Mouse (Mus musculus) lung, adult 18-20 months (tissue): ENCODE results near the gene Gpc5.

ENCODE experiments used
- DNase-seq, 2 experiments: peaks; one replicate each; pipeline ENCODE4 v3.0.0; 2022; ENCODE audit warnings: mixed read lengths in 2 of 2

The Gpc5 gene

DNA sequence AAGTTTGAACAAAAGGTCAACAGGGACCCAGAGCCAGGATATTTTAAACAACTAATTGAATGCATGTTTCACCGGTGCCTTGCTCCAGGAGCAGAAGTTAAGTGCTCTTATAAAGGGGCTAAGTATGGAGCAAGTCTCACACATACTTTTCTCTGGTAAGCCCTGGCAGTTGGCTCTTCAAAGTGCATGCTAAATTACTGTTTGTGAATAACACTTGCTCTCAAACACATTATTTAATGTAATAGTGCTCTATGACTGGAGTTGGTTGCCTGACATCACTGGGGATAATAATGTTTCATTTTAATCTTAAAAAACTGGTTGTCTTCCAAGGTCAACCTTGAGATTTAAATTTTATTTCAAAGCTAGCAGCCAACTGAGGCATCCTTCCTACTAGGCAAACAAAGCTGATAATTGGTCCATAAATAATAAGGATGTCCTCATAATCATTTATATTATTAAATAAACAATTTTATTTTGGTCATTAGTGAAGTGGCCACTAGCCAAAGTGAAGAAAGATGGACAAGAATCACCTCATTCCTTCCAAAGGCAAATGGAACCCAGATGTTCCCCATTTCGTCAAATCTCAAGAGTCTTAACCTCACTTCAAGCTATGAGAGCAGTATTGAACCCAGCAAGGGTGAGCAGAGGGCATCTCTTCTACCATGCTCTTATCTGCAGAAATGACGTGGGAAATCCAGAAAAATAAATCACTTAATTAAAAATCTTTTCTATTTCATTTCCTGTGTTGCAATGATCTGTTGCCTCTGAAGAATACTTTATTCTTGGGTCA lies 488.6 kb downstream of the Gpc5 start:
- DNase-seq, result no peak

DNA sequence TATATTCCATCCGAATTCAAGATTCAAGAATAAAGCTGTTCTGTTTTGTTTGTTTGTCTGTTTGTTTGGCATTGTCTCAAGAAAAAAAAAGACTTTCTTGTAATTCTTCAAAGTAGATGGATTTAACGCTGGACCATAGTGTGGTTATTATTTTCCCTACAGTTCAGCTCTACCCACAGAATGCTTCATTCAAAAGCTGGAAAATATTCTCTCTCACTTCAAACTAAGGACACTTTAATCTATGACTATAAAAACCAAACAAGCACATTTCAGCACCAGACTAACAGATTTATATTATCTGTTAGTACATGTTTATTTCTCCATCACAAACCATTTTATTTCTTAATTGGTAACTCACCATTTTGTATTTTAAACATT lies 489.2 kb downstream of the Gpc5 start:
- no peak for DNase-seq

DNA sequence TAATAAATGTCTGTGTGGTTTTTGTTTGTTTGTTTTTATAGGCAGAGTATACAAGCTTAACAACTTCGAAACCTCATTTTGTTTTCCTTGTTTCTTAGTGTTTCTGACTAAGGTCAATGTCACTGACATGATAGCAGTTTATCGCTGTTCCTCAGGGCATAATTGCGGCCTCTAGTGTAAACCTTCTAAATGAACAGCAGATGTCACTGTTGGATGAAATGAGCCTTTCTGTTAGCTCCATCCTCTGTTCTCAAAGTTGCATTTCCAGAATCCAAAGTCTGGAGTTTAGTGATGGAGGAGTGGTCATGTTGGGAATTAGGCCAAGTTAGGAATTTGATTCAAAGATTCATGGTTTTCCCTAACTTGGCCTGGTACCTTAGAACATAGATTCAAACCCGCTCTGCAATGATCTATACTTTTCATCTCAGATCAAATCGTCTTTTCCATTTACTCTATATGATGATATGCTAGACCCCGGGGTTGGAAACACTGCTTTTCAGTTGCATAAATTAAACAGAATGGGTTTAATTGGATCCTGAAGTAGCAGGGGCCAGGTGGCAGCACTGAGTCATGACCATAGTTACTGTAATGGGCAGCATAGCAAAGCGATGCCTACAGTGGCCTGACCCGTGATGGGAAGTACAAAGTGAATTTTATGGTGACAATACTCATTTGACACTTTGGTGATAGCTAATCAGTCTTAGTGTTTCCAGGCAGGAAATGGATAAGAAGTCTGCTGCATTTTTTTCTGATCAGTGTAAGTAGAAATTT lies 508.4 kb downstream of the Gpc5 start:
- no peak for DNase-seq

DNA sequence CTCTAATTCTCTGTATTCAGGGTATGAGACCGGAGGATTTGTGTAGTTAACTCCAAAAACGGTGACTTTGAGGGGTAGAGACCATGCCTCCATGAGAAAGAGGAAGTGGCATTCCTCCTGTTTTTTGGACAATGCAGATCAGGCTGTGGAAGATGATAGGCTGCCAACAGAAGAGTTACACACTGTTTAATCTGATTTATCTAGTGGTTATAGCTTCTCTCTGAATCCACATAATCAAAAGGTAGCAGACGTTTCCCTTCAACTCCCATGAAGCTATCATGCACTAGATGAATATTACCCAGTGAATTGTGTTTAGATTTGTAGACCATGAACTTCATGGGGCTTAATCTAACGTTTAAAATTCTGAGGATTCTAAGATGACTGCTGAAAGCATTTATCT lies 522.1 kb downstream of the Gpc5 start:
- DNase-seq, result no peak

DNA sequence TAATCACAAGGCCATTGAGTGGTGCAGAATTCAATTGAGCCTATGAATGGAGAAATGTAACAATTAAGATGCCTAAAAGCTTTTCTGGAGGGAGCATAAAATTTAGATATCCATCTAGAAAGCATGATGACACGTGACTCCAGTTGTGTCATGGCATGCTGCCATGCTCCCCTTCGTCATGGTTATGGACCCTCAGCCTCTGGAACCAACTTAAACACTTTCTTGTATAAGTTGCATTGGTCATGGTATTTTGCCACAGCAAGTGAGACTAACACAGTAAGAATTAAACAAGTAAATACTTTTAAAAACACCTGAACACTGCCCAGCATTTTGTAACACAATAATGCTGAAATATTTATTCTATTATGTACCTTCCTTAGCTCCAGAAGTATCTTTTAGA lies 524.3 kb downstream of the Gpc5 start:
- DNase-seq, result no peak

DNA sequence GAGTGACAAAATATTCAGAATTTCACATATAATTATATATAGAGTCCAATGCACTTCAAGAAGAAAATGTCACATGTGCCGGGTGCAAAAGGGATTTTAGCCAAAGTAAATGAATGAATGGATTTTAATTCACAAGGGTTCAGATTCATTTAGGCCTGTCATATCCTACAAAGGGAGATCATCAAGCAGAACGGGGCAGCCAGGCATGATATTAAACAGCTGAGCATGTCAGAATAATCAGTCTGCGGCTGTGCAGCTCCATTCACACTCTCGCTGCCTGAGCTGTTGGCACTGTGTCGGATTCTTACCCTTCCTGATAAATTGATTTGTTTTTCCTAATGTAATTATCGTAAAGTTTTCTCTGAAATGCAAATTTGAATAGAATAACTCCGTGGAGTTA lies 524.8 kb downstream of the Gpc5 start:
- no peak for DNase-seq

DNA sequence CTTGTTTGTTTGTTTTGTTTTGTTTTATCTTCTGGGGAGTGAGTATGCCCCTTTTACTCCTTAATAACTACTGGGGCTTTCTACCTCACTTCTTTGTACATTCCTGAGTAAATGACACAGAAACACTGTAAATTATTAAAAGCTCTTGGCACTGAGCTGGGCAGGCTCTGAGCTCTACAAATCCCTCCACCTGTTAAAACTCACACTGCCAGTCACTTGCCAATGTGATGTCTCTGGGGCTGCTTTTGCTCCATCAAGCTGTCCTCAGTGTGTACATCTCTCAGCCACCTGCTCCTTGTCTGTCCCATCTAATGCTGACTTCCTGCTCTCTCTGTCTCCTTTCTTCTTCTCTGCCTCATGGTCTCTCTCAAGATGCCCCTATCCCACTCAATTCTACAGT lies 528.5 kb downstream of the Gpc5 start:
- no peak for DNase-seq

DNA sequence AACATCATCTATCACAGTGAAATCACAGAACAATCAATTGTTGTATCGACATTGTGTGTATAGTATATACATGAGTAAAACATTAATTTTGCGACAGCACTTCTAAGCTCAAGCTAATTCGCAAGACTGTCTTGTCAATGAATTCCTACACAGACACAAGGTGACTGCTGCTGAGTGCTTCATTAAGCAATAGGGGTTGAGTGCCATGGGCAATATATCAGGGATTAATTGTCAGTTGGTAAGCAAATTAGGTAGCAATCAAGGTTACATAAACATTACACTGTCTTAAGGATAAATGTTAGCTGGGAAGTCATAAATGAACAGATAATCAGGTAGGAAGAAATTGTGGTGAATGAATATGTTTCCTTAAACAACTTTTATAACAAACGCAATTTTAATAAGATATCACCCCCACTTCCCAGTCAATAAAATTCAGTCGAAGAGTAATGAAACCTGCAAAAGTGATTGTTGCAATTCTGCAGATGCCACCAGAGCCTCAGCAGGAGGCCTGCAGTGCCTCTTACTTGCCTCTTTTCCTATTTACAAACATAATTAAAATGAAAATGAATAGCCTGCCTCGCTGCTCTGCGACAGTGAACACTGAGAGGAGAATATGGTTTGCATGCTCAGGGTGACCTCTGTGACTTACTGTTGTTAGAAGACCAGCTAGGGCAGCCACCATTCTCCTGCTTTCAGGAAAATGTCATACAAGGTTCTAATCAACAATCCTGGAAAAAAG lies 539.3 kb downstream of the Gpc5 start:
- no peak for DNase-seq

DNA sequence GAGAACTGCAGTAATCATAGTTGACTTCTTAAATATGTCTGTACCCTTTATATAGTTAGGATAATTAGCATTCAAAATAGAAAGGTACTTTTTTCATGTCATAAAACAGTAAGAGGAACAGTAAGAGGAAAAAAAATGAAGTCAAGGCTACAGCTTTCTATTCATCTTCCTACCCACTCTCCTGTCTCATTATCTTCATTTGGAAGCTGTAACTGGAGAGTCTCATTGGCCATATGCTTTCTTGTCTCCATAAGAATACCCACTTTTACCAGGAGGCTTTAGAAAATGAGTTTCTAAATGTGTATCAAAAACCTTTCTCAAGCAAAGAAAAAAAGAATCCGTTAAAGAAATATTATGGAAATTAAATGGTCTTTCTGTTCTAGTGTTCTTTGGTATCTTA lies 541.3 kb downstream of the Gpc5 start:
- DNase-seq, result no peak

DNA sequence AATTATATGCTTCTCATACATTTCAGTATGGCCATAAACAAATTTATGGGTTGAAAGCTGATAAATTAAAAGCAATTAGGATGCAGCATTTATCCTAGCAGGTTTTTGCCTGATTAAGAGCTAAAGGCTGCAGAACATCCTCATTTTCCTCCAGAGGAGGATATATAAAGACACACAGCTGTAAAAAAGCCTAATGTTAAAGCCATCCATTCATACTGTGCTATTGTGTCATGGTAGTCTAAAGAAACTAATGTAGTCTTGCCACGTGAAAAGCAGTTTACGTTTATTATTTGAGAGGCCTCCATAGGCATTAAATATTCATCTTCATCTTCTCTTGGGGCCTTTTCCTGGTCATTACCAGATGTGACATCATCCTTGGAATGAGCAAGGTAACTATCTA lies 587.9 kb downstream of the Gpc5 start:
- DNase-seq, result no peak

DNA sequence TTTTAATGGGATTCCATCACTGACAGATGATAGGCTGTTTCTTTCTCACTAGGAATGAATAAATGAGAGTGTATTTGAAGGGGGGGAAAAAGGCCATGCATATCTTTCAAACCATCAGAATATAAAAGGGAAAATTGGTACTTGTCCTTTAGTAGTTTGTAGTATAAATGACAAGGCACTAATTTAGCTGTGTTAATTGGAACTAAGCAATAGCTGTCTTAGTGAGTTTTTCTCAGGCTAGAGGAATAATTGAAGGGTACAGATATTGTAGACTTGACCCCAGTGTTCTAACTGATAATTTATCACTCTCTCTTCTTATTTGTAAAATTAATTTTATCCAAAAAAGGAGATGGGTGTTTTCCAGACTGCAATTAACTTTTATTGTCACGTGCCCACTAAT lies 654.0 kb downstream of the Gpc5 start:
- DNase-seq, result no peak

DNA sequence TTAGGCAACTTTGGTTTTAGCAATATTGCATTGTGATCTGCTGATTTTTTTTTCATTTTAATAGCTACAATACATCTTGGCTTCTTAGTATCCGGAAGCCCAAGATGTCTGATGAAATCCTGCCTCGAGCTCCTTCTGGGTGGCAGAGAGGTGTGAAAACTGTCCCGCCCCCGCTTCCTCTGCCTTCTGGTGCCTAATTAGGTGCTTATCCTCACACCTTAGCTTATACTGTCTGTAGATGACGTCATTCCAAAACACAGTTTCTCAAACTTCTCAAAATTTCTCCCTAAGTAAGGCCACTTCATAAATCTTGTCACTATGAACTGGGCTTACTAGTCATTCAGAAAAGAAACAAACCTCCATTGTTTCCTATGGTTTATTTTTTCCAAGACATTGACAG lies 668.2 kb downstream of the Gpc5 start:
- DNase-seq, result no peak

DNA sequence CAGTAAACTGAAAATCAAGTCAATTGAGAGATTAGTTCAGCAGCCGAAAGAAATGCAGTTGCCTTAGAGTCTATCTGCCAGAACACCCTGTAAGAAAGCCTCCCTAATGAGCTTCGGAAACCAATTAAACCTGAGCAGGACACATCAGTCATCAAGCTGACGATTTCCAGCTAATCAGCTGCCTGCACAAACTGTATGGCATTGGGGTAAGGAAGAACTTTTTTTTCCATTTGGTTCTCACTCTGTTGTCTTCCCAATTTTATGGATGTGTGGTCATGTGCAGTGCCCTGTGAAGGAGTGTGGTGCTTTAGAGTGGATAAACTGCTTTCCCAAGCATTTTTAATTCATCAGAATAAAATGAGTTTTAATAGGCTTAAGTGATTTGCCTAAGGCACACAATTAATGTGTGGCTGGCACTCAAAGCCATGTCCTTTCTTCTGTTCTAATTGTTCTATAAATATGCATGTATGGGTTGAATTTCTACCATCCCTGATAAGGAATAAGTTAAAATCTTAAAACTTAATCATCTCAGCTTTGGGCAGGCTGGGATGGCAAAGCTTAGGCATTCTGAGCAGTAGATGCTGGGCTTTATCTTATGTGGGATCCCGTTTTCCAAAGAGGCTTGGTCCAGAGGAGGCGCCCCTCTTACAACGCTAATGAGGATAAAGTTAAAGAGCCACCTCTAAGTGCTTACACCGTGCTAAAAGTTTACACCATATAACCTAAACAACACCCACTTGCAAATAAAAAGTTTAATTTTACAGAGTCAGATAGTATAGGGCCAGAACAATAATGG lies 687.6 kb downstream of the Gpc5 start:
- DNase-seq, result no peak

DNA sequence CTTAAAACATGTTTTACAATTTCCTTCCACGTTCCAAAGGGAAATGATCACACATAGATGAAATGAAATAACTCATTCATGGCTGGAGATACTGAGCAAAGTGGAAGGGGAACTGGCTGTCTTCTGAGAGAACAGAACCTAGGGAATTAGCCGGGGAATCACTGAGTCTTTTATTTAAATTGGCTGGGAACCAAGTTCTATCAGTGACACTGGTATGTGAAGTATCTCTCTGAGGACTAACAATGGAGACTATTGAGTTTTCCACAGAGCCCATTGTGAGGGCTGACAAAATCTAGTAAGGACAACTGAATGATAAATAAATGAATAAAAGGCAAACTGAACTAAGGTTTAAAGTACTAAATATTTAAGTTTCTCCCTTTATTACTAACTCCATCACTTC lies 712.7 kb downstream of the Gpc5 start:
- no peak for DNase-seq

DNA sequence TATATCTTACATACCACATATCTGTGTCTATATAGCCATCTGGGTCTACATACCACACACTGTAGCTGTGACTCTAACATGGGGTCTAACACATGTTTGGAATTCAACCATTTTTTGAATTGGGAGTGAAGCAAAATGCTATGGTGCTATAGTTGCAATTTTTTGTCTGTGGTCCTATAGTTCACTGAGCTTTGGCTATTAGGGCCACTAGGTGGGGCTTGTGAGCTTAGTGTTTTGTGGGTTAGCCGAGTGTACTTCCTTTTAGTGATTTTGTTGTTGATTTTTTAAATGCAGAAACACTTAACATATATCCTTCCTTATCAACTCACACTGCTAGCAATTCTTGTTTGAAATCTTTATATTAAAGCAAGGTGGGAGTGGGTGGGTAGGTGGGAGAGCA lies 727.0 kb downstream of the Gpc5 start:
- DNase-seq, result no peak

DNA sequence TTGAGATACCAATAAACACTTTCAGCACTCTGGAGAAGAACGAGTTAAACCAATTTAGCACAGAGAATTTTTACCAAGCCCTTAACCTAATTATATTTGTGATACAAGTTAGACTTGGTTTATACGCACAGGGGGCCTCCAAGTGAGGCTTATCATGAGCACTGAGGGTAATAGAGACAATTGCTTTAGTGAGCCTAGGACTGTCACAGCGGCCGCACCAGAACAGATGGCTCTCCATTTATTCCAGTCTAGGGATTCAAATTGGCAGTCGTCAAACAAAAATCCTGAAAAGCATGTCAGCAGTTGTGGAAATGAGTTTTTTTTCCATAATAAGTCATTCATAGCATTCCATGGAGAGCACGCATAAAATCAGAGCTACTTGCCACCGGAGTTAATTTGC lies 729.6 kb downstream of the Gpc5 start:
- no peak for DNase-seq

DNA sequence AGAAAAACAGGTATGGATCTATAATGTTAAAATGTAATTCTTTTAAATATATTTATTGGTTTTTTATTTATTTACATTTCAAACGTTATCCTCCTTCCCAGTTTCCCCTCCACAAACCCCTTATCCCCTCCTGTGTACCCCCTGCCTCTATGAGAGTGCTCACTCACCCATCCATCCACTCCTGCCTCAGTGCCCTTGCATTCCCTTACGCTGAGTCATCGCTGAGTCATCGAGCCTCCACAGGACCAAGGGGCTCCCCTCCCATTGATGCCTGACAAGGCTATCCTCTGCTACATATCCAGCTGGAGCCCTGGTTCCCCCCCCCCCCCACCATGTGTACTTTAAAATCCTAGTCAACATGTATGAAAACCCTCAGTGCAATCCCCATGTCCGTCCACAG lies 738.5 kb downstream of the Gpc5 start:
- DNase-seq, result no peak

DNA sequence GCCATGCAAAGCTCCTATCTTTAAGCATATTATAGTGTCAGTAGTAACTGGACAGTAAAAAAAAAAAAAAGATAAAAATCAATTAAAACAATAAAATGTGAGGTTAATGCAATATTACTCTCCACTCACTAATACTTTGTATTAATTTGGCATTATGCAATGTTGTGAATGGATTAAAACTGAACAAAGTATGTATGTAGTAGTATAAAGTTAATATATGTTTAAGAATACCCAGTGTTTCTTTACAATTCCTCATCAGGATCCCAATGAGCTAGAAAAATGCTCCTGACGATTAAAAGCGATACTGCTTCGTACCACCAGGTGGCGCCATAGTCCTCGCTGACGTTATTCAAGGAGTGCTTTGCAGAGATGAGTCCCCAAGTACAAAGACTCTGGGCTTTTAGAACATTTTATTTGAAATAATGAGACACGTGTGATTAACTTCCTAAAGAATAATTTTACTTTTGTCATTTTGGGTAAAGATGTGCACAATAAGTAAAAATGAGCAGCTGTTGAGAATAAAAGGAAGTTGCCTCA lies 739.3 kb downstream of the Gpc5 start:
- DNase-seq, result peak in 1 of 2 experiments; percentile 0

DNA sequence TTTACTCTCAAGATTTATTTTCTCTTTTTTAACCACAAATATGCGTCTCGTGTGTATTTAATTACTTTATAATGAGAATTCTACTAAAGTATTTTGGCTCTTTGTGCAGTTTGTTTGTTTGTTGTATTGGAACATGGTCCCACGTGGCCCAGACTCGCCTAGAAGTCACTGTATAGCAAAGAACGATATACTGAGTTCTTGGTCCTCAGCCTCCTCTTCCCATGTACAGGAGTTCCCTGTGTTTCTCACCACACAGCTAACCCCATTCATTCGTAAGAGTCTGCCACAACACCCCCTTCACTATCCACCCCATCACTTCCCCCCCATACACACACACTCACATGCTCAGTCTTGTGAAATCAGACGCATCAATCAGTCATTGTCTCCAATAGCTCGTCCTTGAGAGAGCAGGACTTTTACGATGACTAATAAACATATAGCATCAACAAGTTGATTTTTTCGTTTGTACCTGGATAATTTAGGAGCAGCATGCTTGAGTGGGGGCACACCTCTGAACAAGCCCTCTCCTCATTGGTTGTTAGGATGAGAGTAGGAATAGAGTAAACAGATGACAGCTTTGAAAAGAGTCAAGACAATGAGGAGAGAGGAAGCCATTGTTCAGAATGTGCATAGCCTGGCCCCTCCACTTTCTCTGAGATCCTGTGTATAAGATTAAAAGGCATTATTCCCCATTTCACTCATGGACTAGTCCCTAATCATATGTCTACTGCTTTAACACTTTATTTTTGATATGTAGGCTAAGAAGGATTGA lies 740.0 kb downstream of the Gpc5 start:
- DNase-seq, result no peak

DNA sequence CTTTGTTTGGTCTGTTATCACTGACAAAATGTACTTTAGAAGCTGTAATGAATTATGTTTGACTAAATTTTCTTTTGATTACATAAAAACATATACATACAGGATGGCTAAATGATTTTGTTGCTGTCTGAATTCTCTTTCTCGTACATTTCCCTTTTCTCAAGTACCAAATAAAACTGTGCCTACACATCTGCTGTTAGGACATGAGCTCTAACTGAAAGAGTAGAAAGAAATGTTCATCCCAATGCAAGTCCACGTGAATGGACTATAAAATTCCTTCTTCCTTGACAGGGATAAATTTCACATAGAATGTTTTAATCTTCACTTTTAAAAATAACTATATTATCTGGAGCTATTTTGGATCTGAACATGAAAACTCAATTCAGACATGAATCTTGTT lies 751.8 kb downstream of the Gpc5 start:
- no peak for DNase-seq

DNA sequence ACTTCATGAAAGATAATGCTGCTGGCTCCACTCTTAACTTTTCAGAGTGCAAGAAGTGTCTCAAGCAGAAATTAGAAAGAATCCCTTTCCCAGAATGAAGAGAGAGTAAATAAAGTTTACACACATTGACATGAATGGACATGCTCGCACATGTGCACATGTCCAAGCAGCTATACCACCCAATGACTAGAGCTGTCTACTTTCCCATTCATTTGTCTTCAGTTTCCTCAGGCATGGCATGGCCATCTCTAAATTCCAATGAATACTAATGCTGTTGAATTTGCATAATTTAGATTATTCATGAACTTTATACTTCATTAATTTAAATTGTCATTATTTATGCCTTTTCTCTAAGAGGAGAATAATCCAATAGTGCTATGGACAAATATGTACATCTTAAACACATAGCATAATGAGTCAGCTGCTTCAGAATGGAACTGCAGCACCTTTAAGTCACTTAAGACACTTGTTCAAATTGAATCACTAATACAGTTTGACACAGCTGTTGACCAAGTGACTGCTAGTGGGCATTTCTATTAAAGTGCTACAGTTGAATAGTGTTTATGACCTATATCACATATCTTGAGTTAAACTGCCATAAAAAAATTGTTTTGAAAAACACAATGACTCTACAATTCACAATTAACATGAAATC lies 752.9 kb downstream of the Gpc5 start:
- DNase-seq, result no peak
